Mouse (Mus musculus) ES-Bruce4 (cell line): Measurements from ENCODE around the gene Mocs3.

ENCODE experiments used
- CTCF ChIP-seq: IDR thresholded peaks from one replicate; pipeline ENCODE4 v1.8.1; 2011; ENCODE audit warnings: low read depth, low read length
- EP300 ChIP-seq: IDR thresholded peaks from 2 replicates; pipeline ENCODE4 v1.6.1; 2011; ENCODE audit warnings: low read depth, low read length; ENCODE audit not compliant: insufficient read depth
- POLR2A ChIP-seq: IDR thresholded peaks from one replicate; pipeline ENCODE4 v1.8.1; 2011; ENCODE audit warnings: low read length; ENCODE audit not compliant: insufficient read depth

- no peak for TF ChIP-seq EP300
- TF ChIP-seq POLR2A = no peak
- TF ChIP-seq CTCF = peak; percentile 83
These were observed 44.0 kb downstream of the Mocs3 start for GRCm38 (mm10) chr2:168274374-168274935.
